Mouse (Mus musculus): Measurements from ENCODE around the gene Dnajb11. TPM values are rescaled to one million over a fixed set of nuclear protein-coding genes. Genes with fewer than 3 reads are reported as not detected.

The Dnajb11 gene
- total RNA-seq, 1 experiment, result 155 TPM

DNA sequence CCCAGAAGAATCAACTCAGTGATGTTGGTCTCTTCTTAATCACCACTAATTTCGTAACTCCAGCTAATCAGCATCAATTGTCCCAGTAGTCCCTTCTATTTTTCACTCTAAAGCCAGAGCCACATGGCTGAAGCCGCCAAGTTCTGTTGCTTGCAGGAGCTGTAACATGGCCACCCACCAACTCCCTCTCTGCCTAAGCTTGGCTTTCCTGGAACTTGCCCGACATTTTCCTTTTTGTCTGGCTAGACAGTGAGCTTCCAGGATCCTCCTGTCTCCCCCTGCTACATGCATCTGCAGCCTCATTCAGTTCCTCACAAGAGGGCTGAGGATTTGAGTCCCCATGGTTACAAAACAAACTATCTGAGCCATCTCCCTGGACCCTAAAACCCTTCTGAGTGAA lies 54.3 kb downstream of the Dnajb11 start:
- H3K27ac ChIP-seq (ENCODE audit: insufficient read depth, low read depth, low read length, poor library complexity, severe bottlenecking), result no peak overlapping the region
- H3K4me3 ChIP-seq (ENCODE audit: insufficient read depth in 1 of 2, low read depth in 1 of 2, low read length in 2 of 2, poor library complexity in 1 of 2, severe bottlenecking in 1 of 2), result no peak overlapping the region
- in situ Hi-C loops (cut with MboI; ENCODE audit: low sequenced_read_pairs in 2 of 2, unreplicated experiment in 2 of 2), result no loop called here
- H3K9ac ChIP-seq (ENCODE audit: insufficient read depth, low read depth, low read length, poor library complexity, severe bottlenecking), result no peak overlapping the region
- no peak for DNase-seq (ENCODE audit: low read depth, low spot score)
- H3K4me1 ChIP-seq (ENCODE audit: control insufficient read depth in 2 of 2, insufficient read depth in 2 of 2, low read length in 2 of 2, poor library complexity in 1 of 2), result no peaks in the 10 kb centered on the region
- H3K36me3 ChIP-seq (ENCODE audit: control insufficient read depth, insufficient read depth, low read length, poor library complexity, severe bottlenecking), result no peaks in the 10 kb centered on the region
- H3K9me3 ChIP-seq (ENCODE audit: control insufficient read depth, insufficient read depth, low read depth, low read length), result no peaks in the 10 kb centered on the region
- TF ChIP-seq MAFK (IDR thresholded peaks at IDR 0.05; ENCODE audit: insufficient read depth, low read depth, low read length) (no peak), ZC3H11A (IDR thresholded peaks at IDR 0.05; ENCODE audit: borderline replicate concordance, low read depth, low read length) (no peak), ZNF384 (IDR thresholded peaks at IDR 0.05; ENCODE audit: low read depth, low read length) (no peak), CHD2 (IDR thresholded peaks at IDR 0.05; ENCODE audit: low read depth, low read length) (no peak), HCFC1 (IDR thresholded peaks at IDR 0.05; ENCODE audit: borderline replicate concordance, insufficient read depth, low read length) (no peak)

DNA sequence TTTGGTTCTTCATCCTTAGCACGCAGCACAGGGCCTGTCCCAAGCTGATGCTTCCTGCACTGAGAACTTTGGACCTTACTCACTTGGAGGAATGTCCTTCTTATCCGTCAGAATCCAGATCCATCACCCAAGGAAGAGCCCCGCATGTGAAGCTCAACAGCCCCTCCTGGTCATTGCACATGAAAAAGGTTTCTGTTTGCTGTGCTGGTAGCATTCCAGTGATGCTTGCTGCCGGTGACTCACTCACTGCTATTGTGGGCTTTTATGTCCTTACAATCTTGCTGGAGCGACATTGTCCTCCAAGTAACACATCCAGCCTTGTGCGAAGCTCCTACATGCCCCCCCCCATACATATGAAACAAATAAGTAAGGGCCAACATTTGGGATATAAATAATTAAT lies 55.2 kb downstream of the Dnajb11 start:
- DNase-seq (ENCODE audit: low read depth, low spot score), result no peak
- TF ChIP-seq ZC3H11A (IDR thresholded peaks at IDR 0.05; ENCODE audit: borderline replicate concordance, low read depth, low read length) (no peak), ZNF384 (IDR thresholded peaks at IDR 0.05; ENCODE audit: low read depth, low read length) (no peak), CHD2 (IDR thresholded peaks at IDR 0.05; ENCODE audit: low read depth, low read length) (no peak), MAFK (IDR thresholded peaks at IDR 0.05; ENCODE audit: insufficient read depth, low read depth, low read length) (no peak), HCFC1 (IDR thresholded peaks at IDR 0.05; ENCODE audit: borderline replicate concordance, insufficient read depth, low read length) (no peak)
- H3K4me1 ChIP-seq (ENCODE audit: control insufficient read depth in 2 of 2, insufficient read depth in 2 of 2, low read length in 2 of 2, poor library complexity in 1 of 2), result no peaks in the 10 kb centered on the region

GRCm38 (mm10) chr16:22914276-22914675 lies 56.6 kb downstream of the Dnajb11 start:
- H3K9ac ChIP-seq (ENCODE audit: insufficient read depth, low read depth, low read length, poor library complexity, severe bottlenecking), result no peak overlapping the region
- peaks cover 0 to 8% of the 10 kb centered on the region in 2 experiments; a peak in 3 of 4 replicates for H3K4me1 ChIP-seq (ENCODE audit: control insufficient read depth in 2 of 2, insufficient read depth in 2 of 2, low read length in 2 of 2, poor library complexity in 1 of 2)
- H3K9me3 ChIP-seq (ENCODE audit: control insufficient read depth, insufficient read depth, low read depth, low read length), result no peaks in the 10 kb centered on the region
- no peak overlapping the region for H3K4me3 ChIP-seq (ENCODE audit: insufficient read depth in 1 of 2, low read depth in 1 of 2, low read length in 2 of 2, poor library complexity in 1 of 2, severe bottlenecking in 1 of 2)
- in situ Hi-C loops (cut with MboI; ENCODE audit: low sequenced_read_pairs in 2 of 2, unreplicated experiment in 2 of 2), result no loop called here
- no peaks in the 10 kb centered on the region for H3K36me3 ChIP-seq (ENCODE audit: control insufficient read depth, insufficient read depth, low read length, poor library complexity, severe bottlenecking)
- TF ChIP-seq ZC3H11A (IDR thresholded peaks at IDR 0.05; ENCODE audit: borderline replicate concordance, low read depth, low read length) (no peak), MAFK (IDR thresholded peaks at IDR 0.05; ENCODE audit: insufficient read depth, low read depth, low read length) (no peak), HCFC1 (IDR thresholded peaks at IDR 0.05; ENCODE audit: borderline replicate concordance, insufficient read depth, low read length) (no peak), CHD2 (IDR thresholded peaks at IDR 0.05; ENCODE audit: low read depth, low read length) (no peak), ZNF384 (IDR thresholded peaks at IDR 0.05; ENCODE audit: low read depth, low read length) (no peak)
- no peak for DNase-seq (ENCODE audit: low read depth, low spot score)
- H3K27ac ChIP-seq (ENCODE audit: insufficient read depth, low read depth, low read length, poor library complexity, severe bottlenecking), result no peak overlapping the region

More for the DNA sequence above, 55.2 kb downstream of the Dnajb11 start:
- Histone ChIP-seq H3K4me3 (ENCODE audit: insufficient read depth in 1 of 2, low read depth in 1 of 2, low read length in 2 of 2, poor library complexity in 1 of 2, severe bottlenecking in 1 of 2) (no peak overlapping the region), H3K9me3 (ENCODE audit: control insufficient read depth, insufficient read depth, low read depth, low read length) (no peaks in the 10 kb centered on the region), H3K36me3 (ENCODE audit: control insufficient read depth, insufficient read depth, low read length, poor library complexity, severe bottlenecking) (no peaks in the 10 kb centered on the region), H3K27ac (ENCODE audit: insufficient read depth, low read depth, low read length, poor library complexity, severe bottlenecking) (no peak overlapping the region), H3K9ac (ENCODE audit: insufficient read depth, low read depth, low read length, poor library complexity, severe bottlenecking) (no peak overlapping the region)
- in situ Hi-C loops (cut with MboI; ENCODE audit: low sequenced_read_pairs in 2 of 2, unreplicated experiment in 2 of 2), result no loop called here

DNA sequence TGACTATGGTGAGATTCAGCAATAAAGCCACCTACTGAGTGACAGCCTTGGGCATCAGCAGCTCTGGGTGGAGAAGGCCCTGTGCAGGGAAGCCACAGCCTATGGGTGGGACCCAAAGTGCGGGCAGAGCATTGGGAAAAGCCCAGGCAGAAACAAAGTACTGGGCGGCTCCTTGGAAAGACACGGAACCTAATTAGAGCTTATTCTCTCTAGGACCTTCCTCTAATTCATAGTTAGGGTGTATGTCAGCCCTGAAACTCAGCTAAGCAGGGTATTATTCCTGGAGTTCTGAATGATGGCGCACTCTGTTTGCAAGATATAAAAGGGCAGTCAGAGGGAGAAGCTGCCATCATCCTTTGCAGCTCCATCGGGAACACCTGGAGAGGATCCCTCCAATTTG lies 60.4 kb downstream of the Dnajb11 start, which contains the start of gene Fetub:
Gene Fetub (plus strand): TSS at position 301 of the 400 bp plus-strand sequence.
- no peak within 1 kb of the TSS for H3K27ac ChIP-seq (ENCODE audit: insufficient read depth, low read depth, low read length, poor library complexity, severe bottlenecking)
- in situ Hi-C loops (cut with MboI; ENCODE audit: low sequenced_read_pairs in 2 of 2, unreplicated experiment in 2 of 2), result no loop called here
- TF ChIP-seq CHD2 (IDR thresholded peaks at IDR 0.05; ENCODE audit: low read depth, low read length), result no peak
- no peak for TF ChIP-seq ZC3H11A (IDR thresholded peaks at IDR 0.05; ENCODE audit: borderline replicate concordance, low read depth, low read length)
- no peak for TF ChIP-seq ZNF384 (IDR thresholded peaks at IDR 0.05; ENCODE audit: low read depth, low read length)
- TF ChIP-seq HCFC1 (IDR thresholded peaks at IDR 0.05; ENCODE audit: borderline replicate concordance, insufficient read depth, low read length), result no peak
- TF ChIP-seq MAFK (IDR thresholded peaks at IDR 0.05; ENCODE audit: insufficient read depth, low read depth, low read length), result no peak
- no peak for DNase-seq (ENCODE audit: low read depth, low spot score)
- H3K9ac ChIP-seq (ENCODE audit: insufficient read depth, low read depth, low read length, poor library complexity, severe bottlenecking), result no peak within 1 kb of the TSS
- H3K4me1 ChIP-seq (ENCODE audit: control insufficient read depth in 2 of 2, insufficient read depth in 2 of 2, low read length in 2 of 2, poor library complexity in 1 of 2), result peaks cover 0 to 13% of the 10 kb centered on the region in 2 experiments; a peak in 3 of 4 replicates
- peak within 1 kb of the TSS in 1 of 2 experiments; percentile 13; a peak in 1 of 4 replicates for H3K4me3 ChIP-seq (ENCODE audit: insufficient read depth in 1 of 2, low read depth in 1 of 2, low read length in 2 of 2, poor library complexity in 1 of 2, severe bottlenecking in 1 of 2)
- no peaks in the 10 kb centered on the region for H3K9me3 ChIP-seq (ENCODE audit: control insufficient read depth, insufficient read depth, low read depth, low read length)
- no peaks in the 10 kb centered on the region for H3K36me3 ChIP-seq (ENCODE audit: control insufficient read depth, insufficient read depth, low read length, poor library complexity, severe bottlenecking)
